Mouse (Mus musculus) stomach, embryonic 14.5 days (tissue): ENCODE results near the gene Slc15a1. TPM values are rescaled to one million over a fixed set of nuclear protein-coding genes. Genes with fewer than 3 reads are reported as not detected.
A peak's percentile ranks its signal among the peaks of the same experiment; 100 is the strongest.

Experiments used
- ATAC-seq: fragments of 200-750 bp; cut with Nextera tagmentation; 2 replicates; pipeline ENCODE4 v1.8.0; 2017; ENCODE audit warnings: low read depth, moderate TSS enrichment; ENCODE audit not compliant: insufficient number of reproducible peaks, insufficient read depth, low FRiP score
- H3K27ac ChIP-seq: fragments of 300-500 bp; sonication (generic); 2 replicates; pipeline ENCODE4 v1.5.1; 2014; ENCODE audit warnings: mild to moderate bottlenecking, low read length, moderate library complexity, mixed read lengths
- H3K27me3 ChIP-seq: fragments of 300-500 bp; sonication (generic); 2 replicates; pipeline ENCODE4 v1.6.1; 2014; ENCODE audit warnings: low read length, control low read depth, mixed read lengths; ENCODE audit not compliant: control insufficient read depth, insufficient read depth
- H3K36me3 ChIP-seq: fragments of 300-500 bp; sonication (generic); 2 replicates; pipeline ENCODE4 v1.6.1; 2014; ENCODE audit warnings: mild to moderate bottlenecking, control low read depth, low read length, moderate library complexity, mixed read lengths; ENCODE audit not compliant: control insufficient read depth, insufficient read depth
- H3K4me1 ChIP-seq: fragments of 300-500 bp; sonication (generic); 2 replicates; pipeline ENCODE4 v1.6.1; 2014; ENCODE audit warnings: low read length, control low read depth, mixed read lengths; ENCODE audit not compliant: control insufficient read depth, insufficient read depth
- H3K4me2 ChIP-seq: fragments of 300-500 bp; sonication (generic); replicated peaks from 2 replicates; pipeline ENCODE4 v1.6.1; 2014; ENCODE audit warnings: low read depth, low read length, control low read depth
- H3K4me3 ChIP-seq: fragments of 300-500 bp; sonication (generic); 2 replicates; pipeline ENCODE4 v1.5.1; 2014; ENCODE audit warnings: low read depth, low read length, control low read depth
- H3K9ac ChIP-seq: fragments of 300-500 bp; sonication (generic); replicated peaks from 2 replicates; pipeline ENCODE4 v1.6.1; 2014; ENCODE audit warnings: low read depth, mild to moderate bottlenecking, control low read depth, low read length, moderate library complexity, mixed read lengths
- H3K9me3 ChIP-seq: fragments of 300-500 bp; sonication (generic); 2 replicates; pipeline ENCODE4 v1.6.1; 2016; ENCODE audit warnings: low read depth, low read length, control low read depth; ENCODE audit not compliant: control insufficient read depth
- WGBS: fragments of 180-500 bp; shearing (Covaris S2); extraction: QIAGEN DNeasy Blood & Tissue Kit; methylation state at CpG from one replicate; pipeline ENCODE4 v1.1.7; 2014; 5-methylcytosine and 5-hydroxymethylcytosine counted together
- polyA plus RNA-seq: library from polyadenylated mRNA; unstranded; fragments of >200 nt; fragmentation: Nextera tagmentation; extraction: Ambion mirVana; gene quantifications from 2 replicates; pipeline ENCODE4 v1.2.1, GENCODE M21; 2014

The Slc15a1 gene
- polyA plus RNA-seq, 1 experiment from 2014 or later = not detected

GRCm38 (mm10) chr14:121455976-121456375 is 49.1 kb downstream of the Slc15a1 start:
- WGBS = 69% methylated on average over 15 of the region's 15 CpGs
- Histone ChIP-seq H3K9me3 (peaks cover 6% of the 10 kb centered on the region; the same call in 1 of the 2 replicates), H3K27me3 (no peaks in the 10 kb centered on the region), H3K4me2 (no peak overlapping the region), H3K36me3 (no peaks in the 10 kb centered on the region), H3K9ac (no peak overlapping the region), H3K4me3 (no peak overlapping the region), H3K27ac (no peak overlapping the region), H3K4me1 (no peaks in the 10 kb centered on the region)
- no peak for ATAC-seq

GRCm38 (mm10) chr14:121455527-121455926 is 49.5 kb downstream of the Slc15a1 start:
- no peak overlapping the region for H3K4me3 ChIP-seq
- 4% methylated on average over 6 of the region's 6 CpGs for WGBS
- no peaks in the 10 kb centered on the region for H3K36me3 ChIP-seq
- no peak overlapping the region for H3K27ac ChIP-seq
- H3K27me3 ChIP-seq = no peaks in the 10 kb centered on the region
- H3K9ac ChIP-seq = no peak overlapping the region
- H3K9me3 ChIP-seq = peaks cover 6% of the 10 kb centered on the region; the same call in 1 of the 2 replicates
- ATAC-seq = no peak
- H3K4me2 ChIP-seq = no peak overlapping the region
- no peaks in the 10 kb centered on the region for H3K4me1 ChIP-seq

- H3K27ac ChIP-seq = no peak overlapping the region
- no peak overlapping the region for H3K4me2 ChIP-seq
- H3K27me3 ChIP-seq = no peaks in the 10 kb centered on the region
- H3K36me3 ChIP-seq = no peaks in the 10 kb centered on the region
- H3K4me3 ChIP-seq = no peak overlapping the region
- H3K9ac ChIP-seq = no peak overlapping the region
- H3K4me1 ChIP-seq = no peaks in the 10 kb centered on the region
- 56% methylated on average over 3 of the region's 3 CpGs for WGBS
- no peak for ATAC-seq
- peaks cover 6% of the 10 kb centered on the region; the same call in 1 of the 2 replicates for H3K9me3 ChIP-seq
Measured at GRCm38 (mm10) chr14:121453130-121453529, 51.9 kb downstream of the Slc15a1 start.

GRCm38 (mm10) chr14:121452227-121452626 is 52.8 kb downstream of the Slc15a1 start:
- Histone ChIP-seq H3K36me3 (no peaks in the 10 kb centered on the region), H3K27me3 (no peaks in the 10 kb centered on the region), H3K9me3 (peaks cover 6% of the 10 kb centered on the region; the same call in 1 of the 2 replicates), H3K9ac (no peak overlapping the region), H3K4me3 (no peak overlapping the region), H3K27ac (no peak overlapping the region), H3K4me2 (no peak overlapping the region), H3K4me1 (no peaks in the 10 kb centered on the region)
- 89% methylated on average over 6 of the region's 6 CpGs for WGBS
- no peak for ATAC-seq

DNA sequence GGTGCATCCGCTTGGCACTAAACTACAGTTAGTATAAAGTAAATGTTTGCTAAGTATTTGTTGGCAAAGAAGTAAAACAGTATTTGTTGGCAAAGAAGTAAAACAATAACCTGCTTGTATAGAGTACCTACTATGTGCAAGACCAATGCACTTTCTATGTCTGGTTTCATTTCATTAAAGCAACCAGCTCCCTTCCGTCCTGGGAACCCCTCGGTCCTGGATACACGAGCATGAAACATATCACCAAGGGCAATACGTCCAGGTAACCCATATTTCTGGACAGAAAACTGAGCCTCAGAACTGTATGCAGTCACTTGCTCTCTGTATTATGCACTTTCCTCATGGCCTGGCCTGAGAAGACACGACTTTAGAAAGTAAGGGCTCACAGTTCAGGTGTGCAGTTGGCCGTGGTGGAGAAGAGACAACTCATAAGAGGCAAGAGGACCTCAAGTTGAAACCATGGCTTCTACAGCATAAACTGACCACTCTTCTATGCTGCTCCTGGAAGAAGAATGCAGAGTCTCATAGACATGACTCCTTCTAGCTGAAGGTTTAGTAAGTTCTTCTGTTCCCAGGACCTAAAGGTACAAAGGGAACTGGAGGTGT is 53.5 kb downstream of the Slc15a1 start:
- H3K4me3 ChIP-seq = no peak overlapping the region
- H3K9ac ChIP-seq = no peak overlapping the region
- no peaks in the 10 kb centered on the region for H3K27me3 ChIP-seq
- no peaks in the 10 kb centered on the region for H3K36me3 ChIP-seq
- no peak for ATAC-seq
- H3K27ac ChIP-seq = no peak overlapping the region
- peaks cover 6% of the 10 kb centered on the region; the same call in 1 of the 2 replicates for H3K9me3 ChIP-seq
- H3K4me2 ChIP-seq = no peak overlapping the region
- no peaks in the 10 kb centered on the region for H3K4me1 ChIP-seq
- 69% methylated on average over 7 of the region's 7 CpGs for WGBS

DNA sequence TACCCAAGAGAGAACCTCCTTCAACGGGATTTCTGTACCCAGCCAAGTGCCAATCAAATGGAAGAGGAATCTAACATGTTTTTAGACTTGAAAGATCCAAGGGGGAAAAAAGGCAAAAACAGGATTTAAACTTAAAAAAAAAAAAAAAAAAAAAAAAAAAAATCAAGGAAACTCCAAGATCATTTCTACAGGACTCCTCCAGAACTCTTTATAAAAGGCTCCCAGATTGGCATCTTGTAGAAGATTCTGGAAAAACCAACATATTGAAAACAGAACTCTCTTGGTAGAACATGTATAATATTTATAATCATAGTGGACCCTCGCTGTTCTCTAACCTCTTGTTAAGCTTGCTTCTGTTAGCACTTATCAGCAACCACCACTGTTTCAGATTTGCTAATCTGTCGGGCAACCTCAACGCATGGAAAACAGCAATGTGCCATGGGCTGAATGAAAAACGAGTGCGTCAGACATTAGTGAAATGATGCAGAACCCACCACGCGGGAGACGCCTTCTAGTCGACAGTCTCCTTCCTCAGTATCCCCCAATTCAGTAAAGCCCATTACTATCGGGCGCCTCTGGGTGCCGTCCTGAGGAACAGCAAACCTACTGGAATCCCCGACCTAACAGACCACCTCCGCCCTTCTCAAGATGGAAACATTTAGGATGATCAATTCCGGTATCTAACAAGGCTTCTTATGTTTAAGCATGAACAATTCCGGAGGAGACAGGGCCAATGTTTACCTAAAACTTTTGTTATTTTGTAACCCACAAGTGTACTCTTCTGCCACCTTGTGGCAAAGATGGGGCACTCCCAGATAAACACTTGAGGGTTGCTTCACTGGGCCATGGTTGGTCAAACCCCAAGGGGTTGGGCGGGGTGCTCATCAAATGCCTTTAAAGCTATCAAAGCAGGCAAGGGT is 54.3 kb downstream of the Slc15a1 start:
- H3K27me3 ChIP-seq = no peaks in the 10 kb centered on the region
- peaks cover 6% of the 10 kb centered on the region; the same call in 1 of the 2 replicates for H3K9me3 ChIP-seq
- 20% methylated on average over 18 of the region's 18 CpGs for WGBS
- no peak for ATAC-seq
- H3K36me3 ChIP-seq = no peaks in the 10 kb centered on the region
- H3K4me1 ChIP-seq = no peaks in the 10 kb centered on the region
- H3K4me3 ChIP-seq = peak overlapping the region; percentile 24; the same call in 1 of the 2 replicates
- no peak overlapping the region; the same call in 1 of the 2 replicates for H3K9ac ChIP-seq
- H3K4me2 ChIP-seq = peak overlapping the region; percentile 48
- no peak overlapping the region for H3K27ac ChIP-seq

DNA sequence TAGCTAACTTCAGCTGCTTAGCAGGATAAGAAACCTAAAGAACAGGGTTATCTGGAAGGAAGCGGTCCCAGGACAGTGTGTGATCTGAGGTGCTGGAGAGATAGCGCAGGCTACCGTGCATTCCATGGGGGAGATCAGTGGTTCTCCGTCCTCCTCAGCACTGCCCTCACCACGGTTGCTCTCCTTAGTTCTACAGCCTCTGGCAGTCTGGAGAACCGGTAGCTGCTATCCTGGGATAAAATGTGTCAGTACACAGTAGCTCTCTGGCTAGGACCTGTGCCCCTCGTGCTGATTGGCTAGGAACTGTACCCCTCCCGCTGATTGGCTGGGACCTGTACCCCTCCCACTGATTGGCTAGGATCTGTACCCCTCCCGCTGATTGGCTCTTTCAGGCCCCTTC is 58.1 kb downstream of the Slc15a1 start:
- no peak overlapping the region for H3K27ac ChIP-seq
- H3K4me1 ChIP-seq = no peaks in the 10 kb centered on the region
- H3K4me3 ChIP-seq = no peak overlapping the region
- no peaks in the 10 kb centered on the region for H3K36me3 ChIP-seq
- H3K27me3 ChIP-seq = no peaks in the 10 kb centered on the region
- H3K9ac ChIP-seq = no peak overlapping the region
- H3K4me2 ChIP-seq = no peak overlapping the region
- H3K9me3 ChIP-seq = no peaks in the 10 kb centered on the region
- WGBS = 14% methylated on average over 9 of the region's 9 CpGs
- peak; percentile 81; the same call in 1 of the 2 replicates for ATAC-seq

DNA sequence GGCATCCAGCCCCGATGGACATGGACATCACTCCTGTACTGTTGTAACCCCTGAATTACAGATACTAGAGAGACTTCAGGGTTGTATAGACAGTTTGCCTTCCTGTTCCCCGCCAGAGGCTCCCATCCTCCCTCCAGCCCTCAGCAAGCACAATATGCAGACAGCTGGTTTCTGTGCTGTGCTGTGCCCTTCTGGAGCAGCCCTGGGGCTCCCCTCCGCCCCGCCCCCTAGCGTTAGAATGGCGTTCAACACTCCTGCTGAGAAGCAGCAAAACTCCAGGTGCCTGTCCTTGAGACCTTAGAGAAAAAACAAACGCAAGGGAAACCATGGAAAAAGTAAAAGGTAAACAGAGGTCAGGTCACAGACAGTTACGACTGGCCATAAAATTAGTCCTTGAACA is 59.9 kb downstream of the Slc15a1 start:
- no peaks in the 10 kb centered on the region for H3K27me3 ChIP-seq
- H3K9me3 ChIP-seq = no peaks in the 10 kb centered on the region
- no peaks in the 10 kb centered on the region for H3K36me3 ChIP-seq
- no peaks in the 10 kb centered on the region for H3K4me1 ChIP-seq
- 15% methylated on average over 8 of the region's 8 CpGs for WGBS
- H3K9ac ChIP-seq = no peak overlapping the region
- H3K27ac ChIP-seq = no peak overlapping the region
- 0 out of 2 replicates have a peak, but pooled peaks have one; percentile 56 for ATAC-seq
- no peak overlapping the region for H3K4me2 ChIP-seq
- H3K4me3 ChIP-seq = no peak overlapping the region
